In the genomic region with DNA sequence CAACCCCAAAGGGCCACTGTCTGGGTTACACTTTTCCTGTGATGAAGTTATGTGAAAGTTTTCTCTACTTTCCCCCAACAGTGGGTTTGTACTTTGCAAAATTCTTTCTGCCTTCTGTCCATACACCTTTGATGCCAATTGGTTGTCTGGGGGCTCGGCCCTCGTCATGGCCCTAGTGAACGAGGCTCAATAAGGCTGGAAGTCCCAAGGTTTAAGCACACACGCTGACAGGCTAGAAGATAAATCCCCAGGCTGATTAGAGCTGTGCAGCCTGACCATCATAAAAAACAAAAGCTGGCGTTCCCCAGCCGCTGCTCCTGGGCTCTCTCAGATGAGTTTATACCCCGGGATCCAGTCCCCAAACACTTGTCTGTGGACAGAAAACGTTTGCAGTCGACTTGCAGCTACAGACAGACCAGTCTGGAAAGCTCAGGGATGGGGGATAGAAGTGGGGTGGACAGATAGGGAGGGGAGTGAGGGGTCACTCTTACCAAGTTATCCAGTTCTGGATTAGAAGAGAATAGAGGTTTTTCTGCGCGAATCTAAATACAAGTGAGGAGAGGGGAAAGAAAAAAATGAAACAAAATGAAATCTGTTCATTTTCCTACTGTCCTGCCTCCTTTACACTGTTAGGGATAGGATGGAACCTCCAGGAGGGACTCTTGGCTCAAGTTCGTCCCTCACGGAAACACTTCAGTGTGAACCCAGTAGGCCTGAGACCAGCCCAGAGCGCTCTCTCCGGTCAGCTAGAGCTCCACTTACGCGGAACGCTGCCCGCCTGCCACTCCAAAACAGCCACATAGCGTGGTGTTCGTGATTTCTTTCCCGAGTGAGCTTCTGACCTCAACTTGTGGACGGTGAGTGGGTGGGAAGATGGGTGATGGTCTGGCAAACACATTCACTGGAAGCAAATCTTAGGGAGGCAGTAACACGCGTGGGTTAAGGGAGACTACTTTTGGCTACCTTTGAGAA, we compare ENCODE assay signal across 8 mouse cellular contexts. TPM values are rescaled to one million over a fixed set of nuclear protein-coding genes. Genes with fewer than 3 reads are reported as not detected.
DNase-seq lines count a peak whose midpoint lies in the region; TF ChIP-seq lines count a peak whose summit lies in the region.

No protein-coding gene starts in this region.

- peak; percentile 69 for DNase-seq in adrenal gland, adult 2 months
- DNase-seq in adrenal gland, adult 8-10 months: no peak
- DNase-seq in cerebellum, adult 8-10 months: peak; percentile 66
- peak; percentile 79 for DNase-seq in heart, embryonic 10.5 days (ENCODE audit: low spot score)
- peak; percentile 47 to 63 for DNase-seq in kidney, postnatal 4 days
- no peak for DNase-seq in left cerebral cortex, adult 11 months (ENCODE audit: low spot score)
- DNase-seq in layer of hippocampus, adult 2 months (ENCODE audit: low spot score in 2 of 2): no peak

- peak overlapping the region; percentile 100 for H3K27ac ChIP-seq in heart, embryonic 10.5 days
- H3K27ac ChIP-seq in layer of hippocampus, adult 2 months: no peak overlapping the region

- peak overlapping the region; percentile 99 for H3K4me2 ChIP-seq in myocyte (ENCODE audit: low read depth)

- H3K79me2 ChIP-seq in myocyte (ENCODE audit: control insufficient read depth, insufficient read depth): peaks cover 57% of the 10 kb centered on the region

- H3K9me3 ChIP-seq in heart, embryonic 10.5 days: no peaks in the 10 kb centered on the region

- no peak for TF ChIP-seq POLR2A in myocyte (IDR thresholded peaks at IDR 0.05; ENCODE audit: insufficient read length, low read depth)

- H3K4me1 ChIP-seq in heart, embryonic 10.5 days: peaks cover 43% of the 10 kb centered on the region

- WGBS in heart, embryonic 10.5 days: 2% methylated on average over 25 of the region's 25 CpGs

- no peak for TF ChIP-seq CTCF in layer of hippocampus, adult 2 months (conservative IDR thresholded peaks at IDR 0.05)

- H3ac ChIP-seq in myocyte (ENCODE audit: control insufficient read depth, insufficient read length): peak overlapping the region; percentile 15

- peaks cover 45% of the 10 kb centered on the region for H3K36me3 ChIP-seq in heart, embryonic 10.5 days
- peaks cover 23% of the 10 kb centered on the region for H3K36me3 ChIP-seq in myocyte (ENCODE audit: control insufficient read depth, insufficient read depth)

- H3K27me3 ChIP-seq in heart, embryonic 10.5 days (ENCODE audit: insufficient read depth, poor library complexity, severe bottlenecking): no peaks in the 10 kb centered on the region
- H3K27me3 ChIP-seq in myocyte (ENCODE audit: control insufficient read depth, insufficient read depth, insufficient read length): no peaks in the 10 kb centered on the region

- H3K4me3 ChIP-seq in heart, embryonic 10.5 days: peak overlapping the region; percentile 79
- peak overlapping the region; percentile 81 for H3K4me3 ChIP-seq in myocyte
- no peak overlapping the region for H3K4me3 ChIP-seq in layer of hippocampus, adult 2 months

TF ChIP-seq in myocyte, 11 proteins besides CTCF, POLR2A, EP300 and RAD21:
- TF ChIP-seq POLR2AphosphoS2 (IDR thresholded peaks at IDR 0.05; ENCODE audit: insufficient read length, low read depth) (no peak), CEBPB (IDR thresholded peaks at IDR 0.05; ENCODE audit: insufficient read depth, poor library complexity, severe bottlenecking) (no peak), TCF12 (IDR thresholded peaks at IDR 0.05; ENCODE audit: insufficient read depth, poor library complexity, severe bottlenecking) (no peak), USF1 (IDR thresholded peaks at IDR 0.05; ENCODE audit: low read depth) (no peak), MYOG (IDR thresholded peaks at IDR 0.05; ENCODE audit: control insufficient read depth in 1 of 3, insufficient read depth in 1 of 3, insufficient read length in 2 of 3, low read depth in 2 of 3) (no peak), REST (IDR thresholded peaks at IDR 0.05; ENCODE audit: insufficient read depth, insufficient read length) (no peak), E2F4 (IDR thresholded peaks at IDR 0.05; ENCODE audit: insufficient read depth) (no peak), TCF3 (IDR thresholded peaks at IDR 0.05; ENCODE audit: insufficient read length, low read depth) (no peak), SRF (IDR thresholded peaks at IDR 0.05; ENCODE audit: control insufficient read depth, insufficient read length, low read depth) (no peak), MAX (IDR thresholded peaks at IDR 0.05; ENCODE audit: low read depth) (no peak)
TF ChIP-seq in myocyte: peak in this region for 0.

RNA-seq across cellular contexts. Expression of a gene that starts 5.4 kb away (rescaled TPM):
- total RNA-seq in adrenal gland, adult 2 months (2021): 10 to 100 TPM; 45.9 to 50.7 TPM
- polyA plus RNA-seq in adrenal gland, adult 2 months (2012; rRNA removed): 22.6 and 27.5 TPM in 2 replicates
- 10 to 100 TPM; 47.3 to 67.8 (median 55.1) TPM for total RNA-seq in adrenal gland, adult 8-10 months (2022)
- 111 and 139 TPM in 2 replicates for polyA plus RNA-seq in heart, embryonic 10.5 days (2016; fragmentation: Nextera tagmentation; extraction: Ambion mirVana)
- 7.1 TPM for polyA plus RNA-seq in myocyte (2012; fragmentation: generic; extraction: Trizol)
- total RNA-seq in layer of hippocampus, adult 2 months (2021): 1 to 10 TPM; 1.8 to 1.9 TPM

Comparison
In these comparisons a context has a peak if more than half of its experiments do, and no peak if none do; other contexts are left out.
1. DNase-seq: peak in adrenal gland, adult 2 months (single experiment), cerebellum, adult 8-10 months (single experiment), heart, embryonic 10.5 days (single experiment) and kidney, postnatal 4 days (2 of 2); none in adrenal gland, adult 8-10 months (single experiment), left cerebral cortex, adult 11 months (single experiment) and layer of hippocampus, adult 2 months (0 of 2).
2. RNA of a gene that starts 5.4 kb away (total RNA-seq): 47.3 to 67.8 TPM in adrenal gland, adult 8-10 months and 45.9 to 50.7 TPM in adrenal gland, adult 2 months; 1.8 to 1.9 TPM in layer of hippocampus, adult 2 months; every median in the first group is over 10 times any median in the second.